Mouse (Mus musculus): ENCODE measurements around the gene Adh6b. TPM values are rescaled to one million over a fixed set of nuclear protein-coding genes. Genes with fewer than 3 reads are reported as not detected.

The Adh6b gene
- polyA plus RNA-seq, 1 experiment from 2014 or later = 0.53 TPM

Other genes with a start within 250 kb of the Adh6b start
- gene Trmt10a, start 198.3 kb upstream of the Adh6b start, polyA plus RNA-seq (2014; fragmentation: Nextera tagmentation; extraction: Ambion mirVana) = 13.8 and 17.0 TPM in 2 replicates
- 7.5 and 7.8 TPM in 2 replicates for gene Mttp, start 196.8 kb upstream of the Adh6b start, polyA plus RNA-seq (2014; fragmentation: Nextera tagmentation; extraction: Ambion mirVana)
- gene 4930579F01Rik, start 147.9 kb upstream of the Adh6b start, polyA plus RNA-seq (2014; fragmentation: Nextera tagmentation; extraction: Ambion mirVana) = not detected in 2 replicates
- 0.13 TPM in 1 of 2 replicates, not detected in the other for gene Adh7, start 124.0 kb upstream of the Adh6b start, polyA plus RNA-seq (2014; fragmentation: Nextera tagmentation; extraction: Ambion mirVana)
- gene Adh1, start 80.8 kb upstream of the Adh6b start, polyA plus RNA-seq (2014; fragmentation: Nextera tagmentation; extraction: Ambion mirVana) = 1.9 and 2.1 TPM in 2 replicates
- gene Adh6a, start 28.5 kb upstream of the Adh6b start, polyA plus RNA-seq (2014; fragmentation: Nextera tagmentation; extraction: Ambion mirVana) = not detected in 2 replicates
- gene Adh4, start 73.7 kb downstream of the Adh6b start, polyA plus RNA-seq (2014; fragmentation: Nextera tagmentation; extraction: Ambion mirVana) = not detected in 2 replicates
- 248 and 254 TPM in 2 replicates for gene Adh5, start 101.3 kb downstream of the Adh6b start, polyA plus RNA-seq (2014; fragmentation: Nextera tagmentation; extraction: Ambion mirVana)
- 69.0 and 69.6 TPM in 2 replicates for gene Metap1, start 147.7 kb downstream of the Adh6b start, polyA plus RNA-seq (2014; fragmentation: Nextera tagmentation; extraction: Ambion mirVana)
- gene Eif4e, start 184.4 kb downstream of the Adh6b start, polyA plus RNA-seq (2014; fragmentation: Nextera tagmentation; extraction: Ambion mirVana) = 458 and 468 TPM in 2 replicates